Mouse (Mus musculus) CH12.LX (cell line): ENCODE measurements around the gene Nacc1. TPM values are rescaled to one million over a fixed set of nuclear protein-coding genes. Genes with fewer than 3 reads are reported as not detected.
A peak's percentile ranks its signal among the peaks of the same experiment; 100 is the strongest.

Source experiments
- DNase-seq: peaks from one replicate; pipeline ENCODE4 v3.0.0-alpha.2; 2013; ENCODE audit errors: extremely low read depth
- H3K27ac ChIP-seq: 2 replicates; pipeline ENCODE4 v1.5.1; 2012; ENCODE audit warnings: low read depth, mild to moderate bottlenecking, control low read depth, moderate library complexity; ENCODE audit not compliant: insufficient read depth
- H3K27me3 ChIP-seq: replicated peaks from 2 replicates; pipeline ENCODE3; 2012; ENCODE audit warnings: inconsistent platforms
- H3K36me3 ChIP-seq, 2 experiments: replicated peaks in 1 of 2; 2 replicates each; pipeline versions ENCODE3 to v1.6.1; 2012; ENCODE audit warnings: inconsistent platforms in 1 of 2, low read length in 1 of 2, mild to moderate bottlenecking in 1 of 2, mixed read lengths in 1 of 2, moderate library complexity in 1 of 2; ENCODE audit not compliant: control insufficient read depth in 1 of 2, insufficient read depth in 1 of 2
- H3K4me1 ChIP-seq, 2 experiments: 2 replicates each; pipeline ENCODE4 v1.6.1; 2012; ENCODE audit warnings: inconsistent platforms in 1 of 2, moderate library complexity in 1 of 2; ENCODE audit not compliant: insufficient read depth in 2 of 2, control insufficient read depth in 1 of 2
- H3K4me2 ChIP-seq: 2 replicates; pipeline ENCODE4 v1.6.1; 2012; ENCODE audit warnings: low read depth, mild to moderate bottlenecking, control low read depth; ENCODE audit not compliant: poor library complexity, insufficient read depth, severe bottlenecking
- H3K4me3 ChIP-seq, 3 experiments: fragments of 150-350 bp in 1 of 3; sonication (generic) in 1 of 3; replicated peaks in 1 of 3; 2 replicates each; pipeline versions ENCODE3 to v1.5.1; 2011 to 2012; ENCODE audit warnings: low read depth in 2 of 3, low read length in 2 of 3, mild to moderate bottlenecking in 2 of 3, moderate library complexity in 2 of 3, control low read depth in 1 of 3, improper control_type of control experiment in 1 of 3, inconsistent platforms in 1 of 3, mixed read lengths in 1 of 3; ENCODE audit not compliant: poor library complexity in 1 of 3
- H3K79me2 ChIP-seq: replicated peaks from 2 replicates; pipeline ENCODE4 v1.6.1; 2012; ENCODE audit warnings: mild to moderate bottlenecking, moderate library complexity; ENCODE audit not compliant: control insufficient read depth, poor library complexity, insufficient read depth, severe bottlenecking; ENCODE audit errors: extremely low read depth
- H3K9ac ChIP-seq: 2 replicates; pipeline ENCODE4 v1.6.1; 2012; ENCODE audit warnings: low read depth, mild to moderate bottlenecking, control low read depth, moderate library complexity; ENCODE audit not compliant: insufficient read depth
- H3K9me3 ChIP-seq: replicated peaks from 2 replicates; pipeline ENCODE3; 2012; ENCODE audit warnings: low read length, inconsistent platforms, mixed read lengths
- BHLHE40 ChIP-seq: IDR thresholded peaks from 2 replicates; pipeline ENCODE4 v1.6.1; 2011; ENCODE audit warnings: mild to moderate bottlenecking, low read depth, low read length, improper control_type of control experiment
- CHD1 ChIP-seq: IDR thresholded peaks from 2 replicates; pipeline ENCODE4 v1.6.1; 2012; ENCODE audit warnings: low read depth, low read length, improper control_type of control experiment, inconsistent platforms
- CTCF ChIP-seq, 2 experiments: IDR thresholded peaks in 1 of 2; conservative IDR thresholded peaks in 1 of 2; 2 replicates each; pipeline ENCODE4 v1.5.1; 2011 to 2012; ENCODE audit warnings: low read depth in 2 of 2, low read length in 2 of 2, improper control_type of control experiment in 1 of 2, inconsistent platforms in 1 of 2, mild to moderate bottlenecking in 1 of 2, moderate library complexity in 1 of 2
- E2F4 ChIP-seq: IDR thresholded peaks from 2 replicates; pipeline ENCODE4 v1.6.1; 2011; ENCODE audit warnings: low read depth, low read length, improper control_type of control experiment; ENCODE audit not compliant: insufficient replicate concordance
- EP300 ChIP-seq: IDR thresholded peaks from 2 replicates; pipeline ENCODE4 v1.6.1; 2011; ENCODE audit warnings: low read length, improper control_type of control experiment
- IRF4 ChIP-seq: IDR thresholded peaks from 2 replicates; pipeline ENCODE4 v1.6.1; 2014; ENCODE audit warnings: low read depth, mild to moderate bottlenecking, inconsistent platforms, low read length, improper control_type of control experiment
- JUN ChIP-seq: IDR thresholded peaks from 2 replicates; pipeline ENCODE4 v1.6.1; 2011; ENCODE audit warnings: low read depth, mild to moderate bottlenecking, low read length, improper control_type of control experiment, moderate library complexity; ENCODE audit not compliant: insufficient read depth
- KAT2A ChIP-seq: IDR thresholded peaks from 2 replicates; pipeline ENCODE4 v1.6.1; 2012; ENCODE audit warnings: low read length, improper control_type of control experiment, inconsistent platforms; ENCODE audit not compliant: insufficient replicate concordance
- MAFK ChIP-seq: IDR thresholded peaks from 2 replicates; pipeline ENCODE4 v1.6.1; 2011; ENCODE audit warnings: low read length, improper control_type of control experiment; ENCODE audit not compliant: insufficient replicate concordance
- MEF2A ChIP-seq: IDR thresholded peaks from 2 replicates; pipeline ENCODE4 v1.6.1; 2014; ENCODE audit warnings: low read depth, mild to moderate bottlenecking, inconsistent platforms, low read length, improper control_type of control experiment, borderline replicate concordance
- MXI1 ChIP-seq: IDR thresholded peaks from 2 replicates; pipeline ENCODE4 v1.6.1; 2011; ENCODE audit warnings: mild to moderate bottlenecking, low read depth, low read length, improper control_type of control experiment
- MYC ChIP-seq: IDR thresholded peaks from 2 replicates; pipeline ENCODE4 v1.6.1; 2011; ENCODE audit warnings: low read depth, mild to moderate bottlenecking, improper control_type of control experiment, low read length
- NRF1 ChIP-seq: IDR thresholded peaks from 2 replicates; pipeline ENCODE4 v1.6.1; 2014; ENCODE audit warnings: low read depth, mild to moderate bottlenecking, inconsistent platforms, low read length, improper control_type of control experiment, moderate library complexity
- PAX5 ChIP-seq: IDR thresholded peaks from 2 replicates; pipeline ENCODE4 v1.6.1; 2012; ENCODE audit warnings: low read length, inconsistent platforms, mixed read lengths
- POLR2A ChIP-seq: IDR thresholded peaks from 2 replicates; pipeline ENCODE4 v1.6.1; 2011; ENCODE audit warnings: low read depth, mild to moderate bottlenecking, improper control_type of control experiment, low read length
- POLR2AphosphoS2 ChIP-seq: IDR thresholded peaks from 2 replicates; pipeline ENCODE4 v1.6.1; 2011; ENCODE audit warnings: low read depth, low read length, improper control_type of control experiment
- RAD21 ChIP-seq: IDR thresholded peaks from 2 replicates; pipeline ENCODE4 v1.6.1; 2011; ENCODE audit warnings: low read depth, mild to moderate bottlenecking, low read length, improper control_type of control experiment, moderate library complexity
- SIN3A ChIP-seq: IDR thresholded peaks from 2 replicates; pipeline ENCODE4 v1.6.1; 2012; ENCODE audit warnings: low read length, improper control_type of control experiment, inconsistent platforms
- SMC3 ChIP-seq: IDR thresholded peaks from 2 replicates; pipeline ENCODE4 v1.6.1; 2011; ENCODE audit warnings: low read depth, low read length, improper control_type of control experiment
- TBP ChIP-seq: conservative IDR thresholded peaks from 2 replicates; pipeline ENCODE4 v1.6.1; 2011; ENCODE audit warnings: low read depth, low read length, improper control_type of control experiment
- TCF12 ChIP-seq: IDR thresholded peaks from 2 replicates; pipeline ENCODE4 v1.6.1; 2014; ENCODE audit warnings: low read depth, mild to moderate bottlenecking, inconsistent platforms, low read length, improper control_type of control experiment
- UBTF ChIP-seq: IDR thresholded peaks from 2 replicates; pipeline ENCODE4 v1.6.1; 2012; ENCODE audit warnings: low read depth, mild to moderate bottlenecking, inconsistent platforms, low read length, improper control_type of control experiment, moderate library complexity
- USF1 ChIP-seq: IDR thresholded peaks from 2 replicates; pipeline ENCODE4 v1.6.1; 2014; ENCODE audit warnings: low read depth, mild to moderate bottlenecking, inconsistent platforms, low read length, improper control_type of control experiment
- ZMIZ1 ChIP-seq: IDR thresholded peaks from 2 replicates; pipeline ENCODE4 v1.6.1; 2012; ENCODE audit warnings: low read depth, mild to moderate bottlenecking, inconsistent platforms, low read length, improper control_type of control experiment
- dilution Hi-C: fragments of 300-500 bp; cut with MboI; formaldehyde crosslinking; loops from 2 replicates; pipeline ENCODE4 v1.14.3; 2020; ENCODE audit warnings: low sequenced_read_pairs; ENCODE audit not compliant: extremely low pct_unique_long_range_greater_than_20kb, extremely low pct_ligation_motif_present
- in situ Hi-C: fragments of 300-500 bp; cut with MboI; formaldehyde crosslinking; loops from 3 replicates; pipeline ENCODE4 v1.14.3; 2019; ENCODE audit warnings: low sequenced_read_pairs, low pct_ligation_motif_present, low pct_unique_long_range_greater_than_20kb, mixed read lengths
- polyA plus RNA-seq: library from polyadenylated mRNA; unstranded; fragments of >175 nt; gene quantifications from 2 replicates; pipeline ENCODE4 v1.2.1, GENCODE M21; 2012; ENCODE audit warnings: low read depth; ENCODE audit not compliant: insufficient read length
- total RNA-seq, 2 experiments: library from RNA; depleted of rRNA; stranded (reverse); fragments of 300-350 nt in 1 of 2; fragments of >200 nt in 1 of 2; gene quantifications; 2 replicates each; pipeline ENCODE4 v1.2.3; 2012 to 2014

Nacc1 gene
- total and polyA plus RNA-seq, 3 experiments = 23.3 to 84.1 (median 45.1) TPM

DNA sequence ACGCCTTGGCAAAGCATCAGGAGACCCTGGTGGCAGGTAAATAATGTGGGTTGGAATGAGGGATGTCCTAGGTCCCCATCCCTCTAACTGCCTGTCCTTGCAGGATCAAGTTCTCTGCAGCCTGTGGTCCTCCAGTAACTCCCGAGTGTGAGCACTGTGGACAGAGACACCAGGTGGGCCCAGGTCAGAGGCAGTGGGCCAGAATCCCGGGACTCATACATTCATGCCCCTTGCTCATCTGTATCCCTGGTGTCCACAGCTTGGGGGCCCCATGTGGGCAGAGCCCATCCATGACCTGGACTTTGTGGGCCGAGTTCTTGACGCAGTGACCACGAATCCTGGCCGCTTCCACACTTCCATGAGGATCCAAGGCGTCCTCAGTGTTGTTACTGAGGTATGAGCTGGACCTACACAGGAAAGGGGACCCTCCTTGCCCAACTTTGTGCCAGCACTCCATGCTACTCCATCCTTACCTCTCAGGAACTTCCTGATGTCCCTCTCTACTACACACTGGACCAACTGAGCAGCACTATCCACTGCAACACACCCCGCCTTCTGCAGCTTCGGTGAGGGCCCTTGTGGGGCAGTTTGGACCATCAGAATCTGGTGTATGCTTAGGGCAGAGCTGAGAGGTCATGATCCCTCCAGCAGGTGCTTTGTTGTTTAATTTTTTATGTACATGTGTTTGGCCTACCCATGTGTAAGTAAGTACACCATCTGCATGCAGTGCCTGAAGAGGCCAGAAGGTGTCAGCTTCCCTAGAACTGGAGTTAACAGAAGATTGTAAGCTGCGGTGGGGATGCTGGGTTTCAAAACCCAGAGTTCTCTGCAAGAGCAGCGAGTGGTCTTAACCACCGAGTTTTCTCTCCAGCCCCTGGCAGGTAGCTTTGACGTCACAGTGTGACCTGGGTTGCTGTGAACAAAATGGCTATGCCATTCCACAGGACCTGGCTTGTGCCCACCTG lies 9.8 kb upstream of the Nacc1 start:
- no peak overlapping the region for H3K4me2 ChIP-seq
- H3K36me3 ChIP-seq = peaks cover 58 to 75% of the 10 kb centered on the region in 2 experiments
- peak; percentile 63 for DNase-seq
- H3K4me3 ChIP-seq = no peak overlapping the region
- dilution Hi-C loops (no loop called here), in situ Hi-C loops (no loop called here)
- H3K4me1 ChIP-seq = peaks cover 4 to 36% of the 10 kb centered on the region in 2 experiments
- H3K27me3 ChIP-seq = no peaks in the 10 kb centered on the region
- no peak overlapping the region for H3K9ac ChIP-seq
- no peak overlapping the region for H3K27ac ChIP-seq
- TF ChIP-seq IRF4 (no peak), CTCF (conservative IDR thresholded peaks at IDR 0.05 in 1 of 2, IDR thresholded peaks at IDR 0.05 in 1 of 2; ENCODE audit: low read depth in 2 of 2, low read length in 2 of 2) (peak; percentile 45 to 69; a peak in 3 of 4 replicates), RAD21 (peak; percentile 33), MYC (0 out of 2 replicates have a peak, but pooled peaks have one; percentile 30), SMC3 (peak; percentile 62)
- H3K9me3 ChIP-seq = no peaks in the 10 kb centered on the region
- peaks cover 4% of the 10 kb centered on the region for H3K79me2 ChIP-seq

DNA sequence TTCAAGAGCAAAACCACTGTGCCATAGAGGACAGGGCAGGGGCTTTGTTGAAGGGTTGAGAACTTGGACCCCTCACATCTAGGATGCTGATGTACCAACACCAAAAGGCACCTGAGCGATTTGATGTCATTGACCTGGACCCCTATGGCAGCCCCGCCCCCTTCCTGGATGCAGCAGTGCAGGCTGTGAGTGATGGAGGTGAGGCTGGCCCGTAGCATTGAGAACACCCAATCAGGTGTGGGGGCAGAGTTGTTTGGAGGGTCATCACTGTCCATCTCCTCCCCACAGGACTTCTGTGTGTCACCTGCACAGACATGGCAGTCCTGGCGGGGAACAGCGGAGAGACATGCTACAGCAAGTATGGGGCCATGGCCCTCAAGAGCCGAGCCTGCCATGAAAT lies 7.5 kb upstream of the Nacc1 start:
- peaks cover 3 to 36% of the 10 kb centered on the region in 2 experiments for H3K4me1 ChIP-seq
- peaks cover 65 to 92% of the 10 kb centered on the region in 2 experiments for H3K36me3 ChIP-seq

DNA sequence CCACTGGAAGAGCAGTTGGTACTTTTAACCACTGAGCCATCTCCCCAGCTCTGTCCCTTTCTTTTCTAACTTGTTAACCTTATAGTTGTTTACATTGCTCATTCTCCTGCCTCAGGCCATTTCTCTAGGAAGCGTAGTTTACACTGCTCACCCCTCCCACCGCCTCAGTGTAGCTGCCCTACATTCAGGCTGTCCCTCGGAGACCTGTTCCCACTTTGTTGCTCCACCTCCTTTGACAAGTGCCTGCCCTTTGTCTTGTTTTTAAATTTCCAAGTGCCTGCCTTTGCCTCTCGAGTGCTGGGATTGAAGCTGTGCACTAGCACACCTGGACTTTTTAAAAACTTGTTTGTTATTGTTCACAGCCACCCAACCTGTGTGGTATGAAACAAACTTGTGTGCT lies 5.7 kb upstream of the Nacc1 start:
- in situ Hi-C loops = no loop called here
- H3K27ac ChIP-seq = no peak overlapping the region
- dilution Hi-C loops = no loop called here
- no peak overlapping the region for H3K4me3 ChIP-seq
- H3K79me2 ChIP-seq = peaks cover 17% of the 10 kb centered on the region
- H3K4me1 ChIP-seq = peaks cover 2 to 24% of the 10 kb centered on the region in 2 experiments
- H3K9me3 ChIP-seq = no peaks in the 10 kb centered on the region
- H3K4me2 ChIP-seq = no peak overlapping the region
- TF ChIP-seq POLR2AphosphoS2 (0 out of 2 replicates have a peak, but pooled peaks have one; percentile 5), SIN3A (no peak), MYC (no peak), POLR2A (no peak), NRF1 (no peak), E2F4 (no peak), EP300 (no peak), MXI1 (no peak)
- TF ChIP-seq, all 38 proteins: peak for 1
- Histone ChIP-seq H3K9ac (no peak overlapping the region), H3K36me3 (peaks cover 52 to 77% of the 10 kb centered on the region in 2 experiments), H3K27me3 (no peaks in the 10 kb centered on the region)
- no peak for DNase-seq

More for the DNA sequence above, 7.5 kb upstream of the Nacc1 start:
- H3K27ac ChIP-seq = no peak overlapping the region
- H3K4me3 ChIP-seq = no peak overlapping the region
- no peak overlapping the region for H3K4me2 ChIP-seq
- H3K79me2 ChIP-seq = peaks cover 8% of the 10 kb centered on the region
- dilution Hi-C loops (no loop called here), in situ Hi-C loops (no loop called here)
- H3K9ac ChIP-seq = no peak overlapping the region
- no peak for DNase-seq
- no peaks in the 10 kb centered on the region for H3K9me3 ChIP-seq
- no peak for TF ChIP-seq MAFK
- TF ChIP-seq TBP = no peak
- TF ChIP-seq JUN = no peak
- TF ChIP-seq CHD1 = no peak
- no peak for TF ChIP-seq MEF2A
- TF ChIP-seq USF1 = no peak
- TF ChIP-seq POLR2A = no peak
- no peak for TF ChIP-seq BHLHE40
- TF ChIP-seq ZMIZ1 = no peak
- TF ChIP-seq TCF12 = no peak
- TF ChIP-seq PAX5 = no peak
- no peak for TF ChIP-seq UBTF
- no peak for TF ChIP-seq KAT2A
- H3K27me3 ChIP-seq = no peaks in the 10 kb centered on the region
